Mouse (Mus musculus): ENCODE results near the gene Sf3b3.

Gene Sf3b3

GRCm38 (mm10) chr8:110847645-110848495 lies 1.3 kb upstream of the Sf3b3 start:
- no peak for DNase-seq (ENCODE audit: low spot score in 2 of 2)

- no peak for DNase-seq (ENCODE audit: low spot score in 2 of 2)
Measured at GRCm38 (mm10) chr8:110847171-110847549, 573 bp upstream of the Sf3b3 start.

GRCm38 (mm10) chr8:110845821-110846404 lies 674 bp downstream of the Sf3b3 start:
- no peak for DNase-seq (ENCODE audit: low spot score in 2 of 2)

GRCm38 (mm10) chr8:110844941-110845340 lies 1.6 kb downstream of the Sf3b3 start:
- no peak for DNase-seq (ENCODE audit: low spot score in 2 of 2)

GRCm38 (mm10) chr8:110843207-110843606 lies 3.4 kb downstream of the Sf3b3 start:
- DNase-seq (ENCODE audit: low spot score in 2 of 2), result no peak

- no peak for DNase-seq (ENCODE audit: low spot score in 2 of 2)
Measured at GRCm38 (mm10) chr8:110842012-110842574, 4.5 kb downstream of the Sf3b3 start.

- DNase-seq (ENCODE audit: low spot score in 2 of 2), result no peak
Measured at GRCm38 (mm10) chr8:110831956-110832355, 14.6 kb downstream of the Sf3b3 start.

- no peak for DNase-seq (ENCODE audit: low spot score in 2 of 2)
Measured at GRCm38 (mm10) chr8:110828511-110828910, 18.1 kb downstream of the Sf3b3 start.

GRCm38 (mm10) chr8:110824861-110825260 lies 21.7 kb downstream of the Sf3b3 start:
- DNase-seq (ENCODE audit: low spot score in 2 of 2), result no peak

- DNase-seq (ENCODE audit: low spot score in 2 of 2), result no peak
Measured at GRCm38 (mm10) chr8:110821960-110822359, 24.6 kb downstream of the Sf3b3 start.

- DNase-seq (ENCODE audit: low spot score in 2 of 2), result no peak
Measured at GRCm38 (mm10) chr8:110820257-110820656, 26.3 kb downstream of the Sf3b3 start.

- no peak for DNase-seq (ENCODE audit: low spot score in 2 of 2)
Measured at GRCm38 (mm10) chr8:110818593-110818992, 28.0 kb downstream of the Sf3b3 start.

GRCm38 (mm10) chr8:110816990-110817389 lies 29.6 kb downstream of the Sf3b3 start:
- DNase-seq (ENCODE audit: low spot score in 2 of 2), result no peak

GRCm38 (mm10) chr8:110815308-110815707 lies 31.3 kb downstream of the Sf3b3 start:
- DNase-seq (ENCODE audit: low spot score in 2 of 2), result no peak

GRCm38 (mm10) chr8:110813081-110813812 lies 33.3 kb downstream of the Sf3b3 start:
- DNase-seq (ENCODE audit: low spot score in 2 of 2), result no peak

- no peak for DNase-seq (ENCODE audit: low spot score in 2 of 2)
Measured at GRCm38 (mm10) chr8:110812349-110813080, 34.1 kb downstream of the Sf3b3 start.

- no peak for DNase-seq (ENCODE audit: low spot score in 2 of 2)
Measured at GRCm38 (mm10) chr8:110811793-110812192, 34.8 kb downstream of the Sf3b3 start.

GRCm38 (mm10) chr8:110811116-110811515 lies 35.5 kb downstream of the Sf3b3 start:
- no peak for DNase-seq (ENCODE audit: low spot score in 2 of 2)

- no peak for DNase-seq (ENCODE audit: low spot score in 2 of 2)
Measured at GRCm38 (mm10) chr8:110810481-110811065, 36.0 kb downstream of the Sf3b3 start.

GRCm38 (mm10) chr8:110809831-110810230 lies 36.8 kb downstream of the Sf3b3 start:
- no peak for DNase-seq (ENCODE audit: low spot score in 2 of 2)
